Mouse (Mus musculus): ENCODE measurements at regions not wholly inside any gene's neighbourhood (a gene's known extent, or its start where the extent isn't known, plus 50 kb on each side); places are given as distances from the start of the nearest gene placed in this dataset.

- peak; percentile 79 for DNase-seq
These were observed 288.5 kb upstream of the Jmjd1c start for GRCm38 (mm10) chr10:66807261-66807968.

DNA sequence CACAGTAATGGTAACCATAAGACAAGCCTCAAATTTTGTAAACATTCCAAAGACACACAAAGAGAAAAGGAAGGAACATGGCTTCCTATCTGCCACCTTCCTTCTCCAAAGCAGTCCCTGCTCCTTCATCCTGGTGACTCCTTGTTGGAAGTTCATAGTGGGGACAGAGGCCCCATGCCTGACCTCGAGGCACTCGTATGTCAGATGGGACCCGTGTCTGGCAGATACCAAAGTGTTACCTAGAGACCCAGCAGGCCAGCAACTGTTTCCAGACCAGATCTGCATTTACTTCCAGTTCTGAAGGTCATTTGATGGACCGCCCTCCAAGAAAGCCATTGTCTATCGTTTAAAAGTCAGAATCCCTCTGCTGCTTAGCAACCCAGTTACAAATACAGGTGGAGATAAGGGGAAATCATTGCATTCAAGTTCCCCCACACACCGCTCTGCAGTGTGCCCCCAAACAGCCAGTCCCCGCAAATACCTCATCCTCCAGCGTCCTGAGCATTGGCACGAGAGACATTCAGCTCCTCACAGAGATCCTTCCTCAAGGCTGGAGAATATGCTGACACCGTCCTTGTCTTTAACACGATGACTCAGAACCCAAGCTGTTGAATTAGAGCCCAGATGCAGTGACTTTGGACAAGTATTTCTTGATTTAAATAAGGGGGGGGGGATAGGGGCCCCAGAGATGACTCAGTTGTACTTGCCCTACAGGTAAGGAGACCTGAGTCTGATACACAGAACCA lies 283.2 kb upstream of the Jmjd1c start:
- no peak for DNase-seq

- no peak for DNase-seq
These were observed 281.9 kb upstream of the Jmjd1c start for GRCm38 (mm10) chr10:66813850-66814564.

GRCm38 (mm10) chr10:66814565-66815201 lies 281.2 kb upstream of the Jmjd1c start:
- DNase-seq = peak; percentile 63

- DNase-seq = no peak
These were observed 280.0 kb upstream of the Jmjd1c start for GRCm38 (mm10) chr10:66815951-66816350.

DNA sequence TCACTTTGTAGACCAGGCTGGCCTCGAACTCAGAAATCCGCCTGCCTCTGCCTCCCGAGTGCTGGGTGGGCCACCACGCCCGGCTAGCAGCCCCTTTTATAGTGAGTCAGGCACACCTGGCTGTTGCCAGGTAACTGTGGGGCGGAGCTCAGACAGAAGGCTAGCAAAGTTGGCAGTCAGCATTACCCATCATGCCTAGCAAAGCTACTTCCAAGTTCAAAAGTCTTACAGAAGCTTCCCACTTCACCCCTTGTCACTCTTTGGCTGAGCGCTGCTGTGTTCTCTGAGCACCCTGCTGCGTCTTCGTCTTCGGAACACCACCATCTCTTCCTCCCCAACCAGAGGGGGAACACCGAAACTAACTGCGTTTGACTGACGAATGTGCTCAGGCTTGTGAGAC lies 279.1 kb upstream of the Jmjd1c start:
- DNase-seq = no peak

- DNase-seq = no peak
These were observed 278.0 kb upstream of the Jmjd1c start for GRCm38 (mm10) chr10:66817876-66818275.

DNA sequence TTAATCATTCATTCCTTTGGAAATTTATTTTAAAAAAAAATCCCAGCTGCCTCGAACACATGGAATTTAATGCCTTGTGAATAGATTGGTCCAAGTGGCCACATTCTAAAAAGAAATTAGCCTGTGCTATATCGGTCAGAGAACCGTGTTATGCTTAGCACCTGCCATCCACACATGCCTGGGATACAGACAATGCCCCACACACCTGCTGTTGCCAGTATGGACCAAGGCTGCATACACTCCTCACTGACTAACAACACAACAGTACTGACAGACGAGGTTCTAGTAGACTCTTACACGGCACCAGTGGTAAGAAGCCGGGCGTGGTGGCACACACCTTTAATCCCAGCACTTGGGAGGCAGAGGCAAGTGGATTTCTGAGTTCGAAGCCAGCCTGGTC lies 276.4 kb upstream of the Jmjd1c start:
- DNase-seq = no peak

DNA sequence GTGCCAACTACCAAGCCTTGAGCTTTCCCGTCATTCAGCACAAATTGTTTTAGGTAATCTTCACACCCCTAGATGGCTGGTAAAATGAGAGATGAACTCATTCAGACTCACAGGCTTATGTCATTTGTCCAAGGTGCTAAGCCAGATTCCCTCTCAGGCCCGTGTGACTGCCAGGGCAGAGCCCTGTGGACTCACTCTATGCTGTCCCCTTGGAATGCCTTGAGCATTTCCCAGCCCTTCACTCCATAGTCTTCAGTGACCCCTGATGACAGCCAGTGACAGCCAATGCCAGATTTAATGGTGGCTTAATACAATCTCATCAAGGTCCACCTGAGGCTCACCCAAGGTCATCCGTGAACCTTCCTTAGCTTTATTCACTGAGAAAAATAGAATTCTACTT lies 270.2 kb upstream of the Jmjd1c start:
- DNase-seq = no peak

GRCm38 (mm10) chr10:66826327-66826726 lies 269.6 kb upstream of the Jmjd1c start:
- DNase-seq = no peak

GRCm38 (mm10) chr10:66834974-66835373 lies 261.0 kb upstream of the Jmjd1c start:
- DNase-seq = no peak

GRCm38 (mm10) chr10:66839058-66839457 lies 256.9 kb upstream of the Jmjd1c start:
- DNase-seq = no peak

- no peak for DNase-seq
These were observed 252.7 kb upstream of the Jmjd1c start for GRCm38 (mm10) chr10:66843258-66843657.

- no peak for DNase-seq
These were observed 247.1 kb upstream of the Jmjd1c start for GRCm38 (mm10) chr10:66848778-66849177.

GRCm38 (mm10) chr10:66849681-66850080 lies 246.2 kb upstream of the Jmjd1c start:
- DNase-seq = no peak

DNA sequence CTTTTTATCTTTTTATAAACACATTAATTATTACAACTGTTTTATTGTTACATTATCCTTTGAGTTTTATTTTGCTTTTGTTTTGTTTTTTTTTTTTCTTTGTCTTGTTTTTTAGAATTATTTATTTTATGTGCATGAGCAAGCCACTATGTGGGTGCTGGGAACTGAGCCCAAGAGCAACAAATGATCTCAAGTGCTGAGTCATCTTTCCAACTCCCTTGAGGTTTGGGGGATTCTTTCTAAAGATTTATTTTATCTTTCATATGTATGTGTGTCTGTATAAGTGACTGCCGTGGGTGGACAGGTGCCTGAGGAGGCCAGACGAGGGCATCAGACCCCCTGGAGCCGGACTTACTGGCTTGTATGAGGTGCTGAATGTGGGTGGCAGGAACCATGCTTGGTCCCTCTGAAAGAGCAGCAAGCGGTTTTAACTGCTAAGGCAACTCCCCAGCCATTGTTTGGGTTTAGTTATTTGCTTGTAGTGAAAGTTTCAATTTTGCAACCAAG lies 244.9 kb upstream of the Jmjd1c start:
- no peak for DNase-seq

DNA sequence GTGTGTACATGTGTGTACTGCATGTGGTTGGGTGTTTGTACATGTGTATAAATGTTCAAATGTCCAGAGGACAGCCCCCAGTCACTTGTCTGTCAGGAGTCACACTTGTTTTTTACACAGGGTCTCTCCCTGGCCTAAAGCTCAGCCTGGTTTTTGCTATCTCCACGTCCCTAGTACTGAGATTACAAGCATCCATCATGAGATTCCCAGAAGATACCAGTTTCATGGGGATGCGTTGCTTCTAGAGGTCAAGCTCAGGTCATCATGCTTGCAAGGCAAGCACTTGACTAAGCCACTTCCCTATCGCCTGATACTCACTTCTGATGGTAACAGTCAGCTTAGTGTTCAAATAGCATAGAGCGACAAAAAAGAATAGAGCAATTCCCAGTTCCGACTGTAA lies 244.1 kb upstream of the Jmjd1c start:
- no peak for DNase-seq

DNA sequence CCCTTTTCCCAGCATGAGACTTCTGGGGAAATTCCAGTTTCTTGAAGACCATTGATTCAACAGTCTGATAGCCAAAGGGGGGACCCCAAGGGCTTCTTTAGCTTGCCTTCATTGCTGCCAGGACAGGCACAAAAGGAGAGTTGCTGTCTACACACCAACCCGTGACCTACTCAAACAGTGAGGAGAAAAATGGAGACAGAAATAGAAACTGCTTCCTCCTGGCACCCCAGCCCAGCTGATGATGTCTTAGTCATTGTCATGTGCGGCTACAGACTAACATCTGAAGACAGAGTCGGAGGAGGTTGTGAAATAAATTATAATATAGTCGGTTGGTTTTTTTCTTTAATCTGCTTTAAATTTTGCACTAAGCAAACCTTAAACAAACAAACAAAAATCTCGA lies 243.2 kb upstream of the Jmjd1c start:
- DNase-seq = no peak

DNA sequence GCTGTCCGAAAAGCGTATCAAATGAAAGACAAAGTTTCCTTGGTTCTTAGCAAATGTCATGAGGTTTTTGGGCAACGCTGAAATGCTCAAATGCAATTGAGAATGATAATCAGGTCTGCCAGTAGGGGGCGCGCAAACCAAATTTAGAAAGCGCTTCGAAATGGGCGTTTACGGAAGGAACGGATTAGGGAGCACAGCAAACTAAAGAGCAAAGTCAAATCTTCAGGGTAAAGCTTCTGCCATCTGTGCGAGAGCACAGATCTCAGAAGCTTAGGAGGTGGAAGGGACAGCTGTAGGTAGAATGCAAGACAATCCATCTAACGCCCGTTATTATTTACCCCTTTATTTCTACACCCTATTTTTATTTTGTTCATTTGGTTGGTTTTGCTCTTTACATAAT lies 242.7 kb upstream of the Jmjd1c start:
- DNase-seq = peak; percentile 78

GRCm38 (mm10) chr10:66854895-66855294 lies 241.0 kb upstream of the Jmjd1c start:
- DNase-seq = no peak

DNA sequence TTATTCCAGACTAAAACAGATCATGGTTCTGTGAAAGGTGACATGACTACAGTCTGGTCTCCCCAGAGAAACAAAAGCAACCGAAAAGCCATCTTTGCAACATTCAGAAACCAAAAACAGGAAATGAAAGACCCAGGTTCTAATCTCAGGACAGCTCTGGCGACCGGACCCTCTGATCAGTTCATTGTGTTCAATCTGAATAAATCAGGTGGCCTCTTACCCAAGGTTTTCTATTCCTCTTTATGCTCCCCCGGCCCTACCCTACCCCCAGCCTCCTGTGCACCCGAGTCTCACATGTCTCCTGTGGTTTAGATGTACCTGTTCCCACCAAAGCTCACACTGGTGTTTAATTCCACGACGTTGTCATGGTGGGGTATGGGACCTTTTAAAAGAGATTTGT lies 238.6 kb upstream of the Jmjd1c start:
- DNase-seq = no peak

DNA sequence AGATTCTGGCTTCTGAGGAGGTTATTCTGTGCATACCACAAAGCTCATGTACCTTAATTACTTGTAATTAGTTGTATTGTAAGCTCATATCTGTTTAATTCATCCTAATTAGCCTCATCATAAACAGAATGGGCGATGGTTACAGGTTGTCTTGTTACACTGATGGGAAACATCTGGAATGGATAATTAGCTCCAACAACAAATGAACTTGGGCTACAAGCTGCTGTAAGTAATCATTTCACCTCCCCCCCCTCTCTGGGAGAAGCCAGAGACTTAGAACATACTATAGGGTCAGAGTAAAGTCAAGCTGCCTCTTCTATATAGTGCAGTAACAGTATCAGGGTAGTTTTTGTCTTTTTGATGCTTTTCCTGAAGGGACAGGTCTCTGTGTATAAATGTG lies 234.5 kb upstream of the Jmjd1c start:
- no peak for DNase-seq

GRCm38 (mm10) chr10:66864161-66864862 lies 231.6 kb upstream of the Jmjd1c start:
- DNase-seq = no peak
